Mouse (Mus musculus): Measurements from ENCODE around the gene Fli1.

Gene Fli1

DNA sequence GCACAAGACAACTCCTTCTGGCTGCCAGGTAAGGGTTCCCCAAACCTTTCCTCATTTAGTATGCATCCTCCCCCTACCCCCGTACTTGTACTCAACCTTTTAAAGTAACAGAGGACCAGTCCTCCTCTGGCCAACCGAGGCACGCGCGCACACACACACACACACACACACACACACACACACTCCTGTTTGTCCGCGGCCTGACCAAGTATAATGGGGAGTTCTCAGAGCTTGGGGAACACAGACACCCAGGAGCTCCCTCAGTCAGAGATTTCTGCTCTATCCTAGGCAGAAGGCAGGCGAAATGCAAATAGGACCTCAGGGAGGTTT is 134.0 kb downstream of the Fli1 start:
- DNase-seq (ENCODE audit: low read depth) = no peak

- peak; percentile 19 for DNase-seq (ENCODE audit: low read depth)
Observed at GRCm38 (mm10) chr9:32405191-32405925, 137.3 kb downstream of the Fli1 start.

DNA sequence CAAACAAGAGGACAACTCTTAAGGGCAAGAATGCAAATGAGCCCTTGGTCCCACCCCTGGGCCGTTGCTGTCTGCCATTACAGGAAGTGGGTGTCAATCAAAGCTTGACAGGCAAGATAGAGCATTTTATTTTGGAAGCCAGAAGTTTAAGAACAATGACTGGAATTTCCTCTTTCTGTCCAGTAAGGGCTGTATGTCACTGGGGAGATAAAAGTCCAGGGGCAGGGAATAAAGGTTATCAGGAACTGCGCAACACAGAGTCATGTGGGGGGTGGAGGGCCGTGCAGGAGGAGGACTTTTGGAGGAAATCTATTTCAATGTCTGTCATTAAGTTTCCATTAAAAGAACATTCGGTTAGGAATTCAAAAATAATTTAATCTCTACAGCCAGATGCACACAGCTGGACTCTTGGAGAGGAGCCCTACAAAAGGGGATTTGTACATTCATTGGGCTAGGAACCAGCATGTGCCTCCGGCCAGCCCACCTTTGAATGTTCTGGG is 141.9 kb downstream of the Fli1 start:
- no peak for DNase-seq (ENCODE audit: low read depth)

DNA sequence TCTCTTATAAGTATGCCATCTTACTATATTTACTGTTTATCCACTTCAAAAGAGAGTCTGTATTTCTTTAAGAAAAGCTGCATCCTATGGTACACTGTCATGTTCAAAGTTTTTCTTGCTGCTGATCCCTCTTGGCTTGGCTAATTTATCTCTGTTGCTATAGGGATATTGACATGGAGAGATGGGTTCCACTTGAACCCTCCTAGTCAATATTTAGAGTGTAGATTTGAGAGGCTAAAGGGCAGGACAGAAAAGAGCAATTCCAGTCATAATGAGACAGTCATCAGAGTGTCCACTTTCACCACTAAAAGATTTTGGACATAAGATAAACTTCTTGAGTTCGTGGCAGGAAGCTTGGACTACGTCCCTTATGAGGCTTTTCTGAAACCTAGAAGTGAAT is 142.4 kb downstream of the Fli1 start:
- no peak for DNase-seq (ENCODE audit: low read depth)

DNA sequence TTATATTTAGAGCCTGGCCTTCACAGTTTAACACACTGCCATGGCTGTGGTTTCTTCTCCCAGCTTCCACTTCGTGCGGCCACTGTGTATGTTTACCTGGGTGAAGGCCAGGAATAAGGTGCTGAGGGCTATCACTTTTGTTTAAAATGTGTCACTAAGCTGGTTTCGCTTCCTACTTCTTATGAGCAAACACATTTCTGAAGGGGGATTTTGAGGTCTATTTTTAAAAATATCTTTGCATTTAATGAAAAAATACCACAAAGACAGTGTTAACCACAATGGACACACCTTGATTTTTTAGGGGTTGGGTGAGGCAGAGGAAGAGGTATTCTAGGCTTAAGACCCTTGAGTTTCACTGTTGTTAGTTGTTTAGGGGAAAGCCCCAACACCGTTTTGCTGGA is 147.9 kb downstream of the Fli1 start:
- no peak for DNase-seq (ENCODE audit: low read depth)

DNA sequence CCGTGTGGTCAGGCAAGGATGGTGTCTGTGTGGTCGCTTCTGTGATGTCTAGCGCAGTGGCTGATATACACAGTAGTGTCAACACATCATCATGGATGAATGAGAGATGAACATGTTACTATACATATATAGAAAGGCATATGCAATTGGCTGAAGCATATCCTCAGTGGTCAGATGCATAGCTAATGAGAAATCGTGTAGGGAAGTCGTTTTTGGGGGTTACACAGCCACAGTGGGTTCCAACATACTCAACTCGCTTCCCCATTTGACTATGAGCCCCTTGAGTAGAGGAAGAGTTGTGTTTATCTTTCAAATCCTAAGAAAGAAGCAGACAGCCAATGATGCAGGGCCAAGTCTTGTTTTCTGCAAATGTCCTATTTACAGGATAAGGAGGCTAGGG is 149.9 kb downstream of the Fli1 start:
- DNase-seq (ENCODE audit: low read depth) = no peak

DNA sequence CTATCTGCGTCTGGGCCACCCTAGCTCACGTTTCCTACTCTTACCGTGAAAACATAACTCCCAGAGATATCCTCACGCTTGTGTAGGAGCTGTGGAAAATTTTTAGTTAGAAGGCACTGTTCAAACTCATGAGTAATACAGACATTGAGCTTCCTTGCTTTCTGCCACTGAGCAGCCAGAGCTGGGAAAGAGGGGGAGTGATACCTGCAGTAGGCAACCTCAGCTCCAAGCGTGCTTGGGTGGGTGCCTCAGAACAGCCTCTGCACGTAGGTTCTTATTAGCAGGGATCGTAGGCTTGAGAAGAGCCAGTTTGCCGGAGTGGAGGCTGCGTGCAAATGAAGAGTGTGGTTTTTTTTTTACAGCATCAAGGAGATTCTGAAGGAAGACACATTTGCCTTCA is 151.0 kb downstream of the Fli1 start:
- DNase-seq (ENCODE audit: low read depth) = no peak

DNA sequence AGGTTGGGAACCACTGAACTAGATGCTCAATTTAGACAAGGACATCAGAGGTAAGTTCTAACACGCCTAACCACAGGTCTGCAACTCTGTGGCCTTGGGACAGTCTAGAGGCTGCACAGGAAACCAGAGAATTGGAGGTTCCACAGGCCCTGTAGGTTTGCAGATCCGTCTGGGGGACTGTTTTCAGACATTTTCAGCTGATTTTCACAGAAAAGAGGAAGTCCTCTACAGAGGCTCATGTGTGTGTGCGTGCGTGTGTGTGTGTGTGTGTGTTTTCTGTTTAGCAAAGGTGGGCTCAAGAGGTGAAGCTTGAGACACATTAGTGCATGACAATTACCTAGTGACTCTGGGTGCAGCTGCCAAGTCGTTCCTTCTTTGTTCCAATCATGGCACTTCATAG is 151.6 kb downstream of the Fli1 start:
- DNase-seq (ENCODE audit: low read depth) = no peak

DNA sequence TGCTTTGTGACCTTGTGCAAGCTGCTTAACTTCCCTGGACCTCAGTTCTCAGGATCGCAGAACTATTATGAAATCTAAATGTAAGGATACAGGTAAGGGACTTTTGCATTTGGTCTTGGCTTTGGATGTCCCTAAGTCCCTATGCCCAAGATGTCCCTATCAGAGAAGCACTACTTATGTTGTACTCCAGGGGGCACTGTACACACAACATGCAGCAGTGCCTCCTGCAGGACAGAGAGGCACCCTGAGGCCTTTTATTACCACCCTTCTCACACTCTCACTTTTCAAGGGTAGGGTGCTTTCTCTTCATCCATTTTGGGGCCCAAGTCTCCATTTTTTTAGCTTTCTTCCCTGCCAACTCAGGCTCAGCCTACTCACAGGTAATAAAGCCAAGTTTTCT is 154.5 kb downstream of the Fli1 start:
- DNase-seq (ENCODE audit: low read depth) = peak; percentile 15

GRCm38 (mm10) chr9:32384906-32385305 is 157.8 kb downstream of the Fli1 start:
- DNase-seq (ENCODE audit: low read depth) = no peak

- no peak for DNase-seq (ENCODE audit: low read depth)
Observed at GRCm38 (mm10) chr9:32376863-32377590, 165.6 kb downstream of the Fli1 start.

GRCm38 (mm10) chr9:32376031-32376430 is 166.6 kb downstream of the Fli1 start:
- DNase-seq (ENCODE audit: low read depth) = no peak

DNA sequence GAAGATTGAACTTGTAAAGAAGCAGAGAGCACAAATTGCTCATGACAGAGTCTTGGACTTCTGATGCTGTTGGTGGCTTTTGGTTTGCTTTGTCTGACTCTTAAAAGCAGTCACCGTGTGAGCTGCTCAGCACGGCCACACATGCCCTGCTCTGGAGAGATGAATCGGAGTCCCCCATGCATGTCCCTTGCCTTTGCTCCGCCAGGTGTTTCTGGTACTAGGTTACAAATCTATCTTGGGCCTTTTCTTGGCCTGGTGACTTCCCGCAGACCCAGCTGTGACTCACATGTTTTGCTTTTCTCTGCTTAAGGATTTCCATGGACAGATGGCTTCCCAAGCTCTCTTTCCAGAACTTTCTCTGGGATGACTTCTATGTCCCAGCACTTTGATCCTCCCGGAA is 169.0 kb downstream of the Fli1 start:
- DNase-seq (ENCODE audit: low read depth) = no peak

Data from c-Kit-positive CD71-positive TER-119-negative erythroid progenitor cells, embryonic 14.5 days (primary cell).